Mouse (Mus musculus) heart, embryonic 14.5 days (tissue): Measurements from ENCODE around the gene Ube2g1. TPM values are rescaled to one million over a fixed set of nuclear protein-coding genes. Genes with fewer than 3 reads are reported as not detected.
"Not testable (repeated sequence)": the region's sequence is repeated elsewhere in the genome, so short reads cannot be mapped to it uniquely, and the experiment has no call there.

ENCODE experiments used
- ATAC-seq: fragments of 200-750 bp; cut with Nextera tagmentation; 2 replicates; pipeline ENCODE4 v1.8.0; 2017; ENCODE audit warnings: low read depth, moderate TSS enrichment; ENCODE audit not compliant: insufficient number of reproducible peaks, insufficient read depth, low FRiP score
- H3K27ac ChIP-seq, 2 experiments: fragments of 200-500 bp in 1 of 2; fragments of 300-500 bp in 1 of 2; sonication (generic) in 1 of 2; replicated peaks in 1 of 2; 2 replicates each; pipeline ENCODE4 v1.5.1; 2012 to 2014; ENCODE audit warnings: low read depth in 2 of 2, low read length in 2 of 2, control low read depth in 1 of 2, mild to moderate bottlenecking in 1 of 2, mixed read lengths in 1 of 2; ENCODE audit not compliant: control insufficient read depth in 1 of 2, insufficient read depth in 1 of 2
- H3K27me3 ChIP-seq: fragments of 300-500 bp; sonication (generic); 2 replicates; pipeline ENCODE4 v1.6.1; 2014; ENCODE audit warnings: mild to moderate bottlenecking, low read length, control low read depth; ENCODE audit not compliant: control insufficient read depth, insufficient read depth
- H3K36me3 ChIP-seq: fragments of 300-500 bp; sonication (generic); 2 replicates; pipeline ENCODE4 v1.6.1; 2014; ENCODE audit warnings: mild to moderate bottlenecking, control low read depth, low read length, mixed read lengths; ENCODE audit not compliant: control insufficient read depth, insufficient read depth
- H3K4me1 ChIP-seq, 2 experiments: fragments of 200-500 bp in 1 of 2; fragments of 300-500 bp in 1 of 2; sonication (generic) in 1 of 2; 2 replicates each; pipeline ENCODE4 v1.6.1; 2012 to 2014; ENCODE audit warnings: low read length in 2 of 2, control low read depth in 1 of 2, mixed read lengths in 1 of 2; ENCODE audit not compliant: control insufficient read depth in 2 of 2, insufficient read depth in 2 of 2
- H3K4me2 ChIP-seq: fragments of 300-500 bp; sonication (generic); 2 replicates; pipeline ENCODE4 v1.6.1; 2014; ENCODE audit warnings: mild to moderate bottlenecking, low read length
- H3K4me3 ChIP-seq, 2 experiments: fragments of 200-500 bp in 1 of 2; fragments of 300-500 bp in 1 of 2; sonication (generic) in 1 of 2; 2 replicates each; pipeline ENCODE4 v1.5.1; 2012 to 2014; ENCODE audit warnings: low read length in 2 of 2, mild to moderate bottlenecking in 2 of 2, control low read depth in 1 of 2, low read depth in 1 of 2, moderate library complexity in 1 of 2; ENCODE audit not compliant: control insufficient read depth in 1 of 2, insufficient read depth in 1 of 2
- H3K9ac ChIP-seq: fragments of 300-500 bp; sonication (generic); 2 replicates; pipeline ENCODE4 v1.6.1; 2014; ENCODE audit warnings: mild to moderate bottlenecking, low read length
- H3K9me3 ChIP-seq: fragments of 300-500 bp; sonication (generic); 2 replicates; pipeline ENCODE4 v1.6.1; 2016; ENCODE audit warnings: low read length, control low read depth; ENCODE audit not compliant: control insufficient read depth
- WGBS: fragments of 180-500 bp; shearing (Covaris S2); extraction: QIAGEN DNeasy Blood & Tissue Kit; methylation state at CpG from one replicate; pipeline ENCODE4 v1.1.7; 2014; 5-methylcytosine and 5-hydroxymethylcytosine counted together
- polyA plus RNA-seq: library from polyadenylated mRNA; unstranded; fragments of >200 nt; fragmentation: Nextera tagmentation; extraction: Ambion mirVana; gene quantifications from 2 replicates; pipeline ENCODE4 v1.2.1, GENCODE M21; 2014

Ube2g1 gene
- polyA plus RNA-seq, 1 experiment from 2014 or later = 65.4 TPM

- peak overlapping the region; percentile 92 to 97 for H3K4me3 ChIP-seq
- peak overlapping the region; percentile 98 for H3K9ac ChIP-seq
- no peaks in the 10 kb centered on the region for H3K36me3 ChIP-seq
- H3K27me3 ChIP-seq = no peaks in the 10 kb centered on the region
- 0% methylated on average over 77 of the region's 79 CpGs for WGBS
- peak overlapping the region; percentile 98 to 99 for H3K27ac ChIP-seq
- peak overlapping the region; percentile 73 for H3K4me2 ChIP-seq
- peak; percentile 78 for ATAC-seq
- H3K9me3 ChIP-seq = no peaks in the 10 kb centered on the region
- peaks cover 0 to 18% of the 10 kb centered on the region in 2 experiments; a peak in 3 of 4 replicates for H3K4me1 ChIP-seq
Observed at GRCm38 (mm10) chr11:72607469-72608070, 487 bp downstream of the Ube2g1 start.

- H3K4me1 ChIP-seq = peaks cover 0 to 18% of the 10 kb centered on the region in 2 experiments; a peak in 3 of 4 replicates
- 0% methylated on average over 45 of the region's 55 CpGs for WGBS
- H3K4me3 ChIP-seq = peak overlapping the region; percentile 92 to 97
- no peaks in the 10 kb centered on the region for H3K9me3 ChIP-seq
- H3K27me3 ChIP-seq = no peaks in the 10 kb centered on the region
- H3K4me2 ChIP-seq = peak overlapping the region; percentile 73
- no peaks in the 10 kb centered on the region for H3K36me3 ChIP-seq
- H3K9ac ChIP-seq = peak overlapping the region; percentile 98
- ATAC-seq = peak; percentile 87
- H3K27ac ChIP-seq = peak overlapping the region; percentile 98 to 99
Observed at GRCm38 (mm10) chr11:72608071-72608679, 1.1 kb downstream of the Ube2g1 start.

DNA sequence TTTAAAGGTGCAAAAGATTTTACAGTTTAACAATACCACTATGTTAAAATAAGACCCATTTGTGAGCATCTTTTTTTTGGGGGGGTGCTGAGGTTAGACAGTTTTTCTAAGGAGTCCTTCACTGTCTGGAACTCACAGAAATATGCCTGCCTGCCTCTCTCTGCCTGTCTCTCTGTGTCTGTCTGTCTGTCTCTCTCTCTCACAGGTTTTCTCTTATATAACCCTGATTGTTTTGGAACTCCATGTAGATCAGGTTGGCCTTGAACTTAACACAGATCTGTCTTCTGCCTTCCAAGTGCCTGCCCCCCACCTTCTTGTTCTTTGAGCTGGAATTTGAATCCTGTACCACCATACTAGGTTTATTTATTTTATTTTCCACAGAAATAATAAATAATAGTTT lies 2.2 kb downstream of the Ube2g1 start:
- ATAC-seq = no peak
- Histone ChIP-seq H3K4me2 (peak overlapping the region; percentile 73), H3K36me3 (no peaks in the 10 kb centered on the region), H3K27me3 (no peaks in the 10 kb centered on the region), H3K27ac (no peak overlapping the region), H3K4me1 (peaks cover 0 to 18% of the 10 kb centered on the region in 2 experiments; a peak in 3 of 4 replicates), H3K9me3 (no peaks in the 10 kb centered on the region), H3K4me3 (peak overlapping the region in 1 of 2 experiments; percentile 92; a peak in 1 of 4 replicates), H3K9ac (peak overlapping the region; percentile 98)

DNA sequence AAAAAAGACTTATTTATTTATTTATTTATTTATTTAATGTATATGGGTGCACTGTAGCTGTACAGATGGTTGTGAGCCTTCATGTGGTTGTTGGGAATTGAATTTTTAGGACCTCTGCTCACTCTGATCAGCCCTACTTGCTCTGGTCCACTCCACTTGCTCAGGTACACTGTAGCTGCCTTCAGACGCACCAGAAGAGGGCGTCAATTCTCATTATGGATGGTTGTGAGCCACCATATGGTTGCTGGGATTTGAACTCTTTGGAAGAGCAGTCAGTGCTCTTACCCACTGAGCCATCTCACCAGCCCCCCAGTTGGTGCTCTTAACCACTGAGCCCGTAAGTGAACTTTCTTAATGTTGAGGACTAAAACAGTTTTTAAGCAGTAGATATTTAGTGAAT lies 7.3 kb downstream of the Ube2g1 start:
- not testable (repeated sequence) for H3K27ac ChIP-seq, H3K4me2 ChIP-seq, H3K36me3 ChIP-seq, H3K9me3 ChIP-seq, ATAC-seq, H3K27me3 ChIP-seq, H3K4me3 ChIP-seq, H3K9ac ChIP-seq
- WGBS = 83% methylated on average over 3 of the region's 3 CpGs
- H3K4me1 ChIP-seq = peaks cover 0 to 12% of the 10 kb centered on the region in 2 experiments; a peak in 2 of 4 replicates

- 79% methylated on average over 4 of the region's 4 CpGs for WGBS
- H3K9ac ChIP-seq = no peak overlapping the region
- no peaks in the 10 kb centered on the region for H3K36me3 ChIP-seq
- H3K4me1 ChIP-seq = no peaks in the 10 kb centered on the region; a peak in 1 of 4 replicates
- no peak overlapping the region for H3K4me2 ChIP-seq
- no peak for ATAC-seq
- no peak overlapping the region for H3K27ac ChIP-seq
- no peak overlapping the region for H3K4me3 ChIP-seq
- H3K27me3 ChIP-seq = no peaks in the 10 kb centered on the region
- no peaks in the 10 kb centered on the region for H3K9me3 ChIP-seq
Observed at GRCm38 (mm10) chr11:72615931-72616330, 8.8 kb downstream of the Ube2g1 start.

GRCm38 (mm10) chr11:72618476-72618875 lies 11.4 kb downstream of the Ube2g1 start:
- Histone ChIP-seq H3K4me3 (no peak overlapping the region), H3K36me3 (no peaks in the 10 kb centered on the region), H3K4me1 (no peaks in the 10 kb centered on the region), H3K9me3 (no peaks in the 10 kb centered on the region), H3K4me2 (no peak overlapping the region), H3K27ac (no peak overlapping the region), H3K27me3 (no peaks in the 10 kb centered on the region), H3K9ac (no peak overlapping the region)
- ATAC-seq = no peak
- WGBS = 95% methylated on average over 1 of the region's 1 CpGs

DNA sequence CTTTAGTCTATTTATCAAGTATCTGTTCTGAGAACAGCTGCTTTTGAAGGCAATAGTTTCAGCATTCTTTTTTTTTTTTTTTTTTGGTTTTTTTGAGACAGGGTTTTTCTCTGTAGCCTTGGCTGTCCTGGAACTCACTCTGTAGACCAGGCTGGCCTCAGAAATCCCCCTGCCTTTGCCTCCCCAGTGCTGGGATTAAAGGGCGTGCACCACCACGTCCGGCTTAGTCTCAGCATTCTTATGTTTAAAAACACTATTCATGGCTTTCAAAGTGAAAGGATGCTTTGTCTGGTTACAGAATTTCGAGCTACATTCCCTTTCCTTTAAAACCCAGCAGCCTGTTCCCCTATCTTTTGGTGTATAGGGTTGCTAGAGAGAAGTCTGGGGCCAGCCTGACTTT lies 35.6 kb downstream of the Ube2g1 start:
- no peak for ATAC-seq
- no peak overlapping the region for H3K4me3 ChIP-seq
- no peak overlapping the region for H3K9ac ChIP-seq
- H3K4me2 ChIP-seq = no peak overlapping the region
- no peaks in the 10 kb centered on the region for H3K4me1 ChIP-seq
- no peak overlapping the region for H3K27ac ChIP-seq
- H3K9me3 ChIP-seq = no peaks in the 10 kb centered on the region
- WGBS = 70% methylated on average over 4 of the region's 4 CpGs
- no peaks in the 10 kb centered on the region for H3K27me3 ChIP-seq
- H3K36me3 ChIP-seq = no peaks in the 10 kb centered on the region
